Mouse (Mus musculus) c-Kit-negative CD71-positive TER-119-positive erythroid progenitor cells, embryonic 14.5 days (primary cell): ENCODE data around the gene Ccdc190.

Experiments
- DNase-seq: peaks from one replicate; pipeline ENCODE4 v3.0.0-alpha.2; 2013; ENCODE audit warnings: low read depth, low spot score

Ccdc190 gene

DNA sequence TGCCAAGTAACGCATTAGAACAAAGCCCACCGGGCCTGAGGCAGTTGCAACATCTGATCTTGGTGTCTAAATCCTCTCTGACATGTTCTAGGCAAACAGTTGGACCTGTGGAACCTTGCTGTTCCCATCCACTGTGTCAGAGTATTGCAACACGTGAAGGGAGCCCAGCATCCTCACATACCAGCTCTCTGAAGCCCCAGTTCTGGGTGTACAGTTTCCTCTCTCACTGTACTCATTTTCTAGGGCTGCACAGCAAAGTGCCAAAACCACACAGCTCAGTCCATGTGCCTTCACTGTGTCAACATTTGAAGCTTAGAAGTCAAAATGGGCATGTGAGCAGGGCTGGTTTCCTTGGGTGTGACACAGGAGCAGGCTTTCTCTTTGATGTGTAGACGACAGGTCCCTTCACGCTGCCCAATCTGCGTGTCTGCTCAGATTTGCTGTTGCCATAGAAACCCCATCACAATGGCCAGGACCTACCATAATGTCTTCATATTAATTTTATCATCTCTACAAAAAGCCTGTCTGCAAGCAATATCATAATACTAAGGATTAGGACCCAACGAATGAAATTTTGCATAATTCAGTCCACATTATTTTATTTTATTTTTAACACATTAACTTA, 3.8 kb downstream of the Ccdc190 start:
- no peak for DNase-seq

DNA sequence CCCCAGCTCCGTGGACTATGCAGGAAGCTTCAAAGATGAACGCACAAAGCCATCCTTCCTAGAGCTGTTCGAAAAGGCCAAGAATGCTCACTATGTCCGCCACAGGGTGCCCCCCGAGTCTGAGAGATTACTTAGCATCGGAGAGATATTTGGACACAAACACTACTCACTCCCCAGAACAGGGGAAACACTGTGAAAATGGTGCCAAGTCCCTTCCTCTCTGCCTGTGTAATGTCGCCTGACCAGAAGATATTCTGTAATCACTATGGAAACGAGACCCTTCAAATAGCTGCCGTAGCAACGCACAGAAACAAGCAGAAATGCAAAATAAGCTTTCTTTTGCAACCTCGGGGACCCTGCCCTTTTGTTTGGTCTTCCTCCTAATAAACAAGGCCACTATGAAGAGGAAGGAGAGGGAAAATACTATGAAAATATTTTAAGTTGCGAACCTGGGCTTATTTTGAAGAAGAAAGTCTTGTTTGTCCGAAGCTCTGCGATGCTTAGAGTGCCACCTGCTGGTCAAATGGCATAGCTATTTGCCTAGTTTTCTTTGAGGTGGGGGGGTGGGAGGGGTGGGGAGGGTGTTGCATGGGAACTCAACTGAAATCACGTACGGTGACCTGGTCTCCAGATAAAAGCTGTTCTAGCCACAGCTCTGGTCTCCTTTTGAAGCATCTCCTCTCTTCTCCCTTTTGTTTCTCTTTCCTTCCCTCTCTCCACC, 5.7 kb downstream of the Ccdc190 start:
- DNase-seq, result no peak

DNA sequence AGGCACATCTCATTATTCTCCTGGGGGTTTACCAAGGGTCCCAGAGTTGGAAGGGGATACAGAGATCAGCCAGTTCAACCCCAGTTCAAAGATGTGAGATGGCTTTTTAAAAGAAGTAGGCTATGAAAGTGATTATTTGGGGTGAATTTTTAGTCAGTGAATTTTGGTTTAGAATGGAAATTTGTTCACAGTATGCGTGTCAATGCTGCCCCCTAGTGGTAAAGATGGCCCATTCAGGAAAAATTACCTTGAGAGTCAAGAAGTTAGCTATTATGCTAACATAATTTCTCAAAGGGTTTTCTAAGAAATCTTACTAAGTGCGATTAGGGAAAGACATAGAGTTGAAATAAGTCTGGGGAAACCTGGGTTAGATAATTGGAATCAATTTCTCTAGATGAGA, 10.9 kb downstream of the Ccdc190 start:
- peak; percentile 8 for DNase-seq

DNA sequence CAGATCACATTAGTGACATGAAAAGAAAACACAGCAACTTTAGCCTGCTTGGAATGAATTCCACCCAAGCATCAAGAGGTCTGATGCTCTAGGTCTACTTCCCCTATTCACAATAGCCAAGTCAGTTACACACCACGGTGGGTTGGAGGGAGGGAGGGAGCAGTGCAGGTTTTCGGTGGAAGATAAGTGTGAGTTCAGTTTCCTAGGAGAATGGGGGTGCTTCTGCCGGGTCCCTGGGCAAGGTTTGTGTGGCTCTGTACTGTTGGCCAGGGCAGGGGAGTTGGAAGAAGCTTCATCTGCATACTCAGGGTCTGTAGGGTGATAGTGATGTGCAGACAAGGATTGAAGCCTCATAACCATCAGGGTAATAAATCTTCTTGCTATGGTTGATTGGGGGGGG, 17.6 kb downstream of the Ccdc190 start:
- DNase-seq, result no peak

DNA sequence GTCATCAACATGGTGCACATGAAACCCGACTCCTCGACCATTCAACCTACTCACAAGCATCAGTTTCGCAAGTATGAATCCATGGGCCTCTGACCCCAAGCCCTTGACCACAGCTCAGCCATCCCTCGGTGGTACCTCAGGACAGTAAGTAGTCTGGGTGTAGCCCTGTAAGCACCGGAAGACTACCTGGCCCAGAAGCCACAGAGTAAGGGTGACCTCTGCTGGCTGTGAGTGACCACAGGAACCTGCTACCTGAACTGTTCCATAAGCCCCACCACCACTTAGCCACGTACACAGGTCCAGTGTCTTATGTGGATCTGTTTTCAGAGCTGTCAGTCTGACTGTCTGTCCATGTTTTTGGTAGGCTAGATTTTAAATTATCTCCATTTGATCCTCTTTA, 19.2 kb downstream of the Ccdc190 start:
- no peak for DNase-seq

DNA sequence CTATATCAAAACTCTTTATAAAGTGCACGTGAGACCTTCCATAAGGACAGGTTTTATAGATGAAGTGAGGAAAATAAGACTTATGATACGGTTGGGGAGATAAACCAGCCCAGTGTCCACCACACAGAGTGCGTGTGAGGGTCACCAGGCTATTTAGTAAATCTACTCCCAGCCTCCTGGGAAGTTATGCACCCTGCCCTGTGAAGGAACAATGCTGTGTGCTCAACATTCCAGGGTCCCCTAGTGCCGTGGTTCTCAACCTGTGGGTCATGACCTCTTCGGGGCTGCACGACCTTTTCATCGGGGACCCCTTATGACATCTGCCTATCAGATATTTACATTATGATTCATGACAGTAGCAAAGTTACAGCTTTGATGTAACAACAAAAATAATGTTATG, 19.8 kb downstream of the Ccdc190 start:
- no peak for DNase-seq

DNA sequence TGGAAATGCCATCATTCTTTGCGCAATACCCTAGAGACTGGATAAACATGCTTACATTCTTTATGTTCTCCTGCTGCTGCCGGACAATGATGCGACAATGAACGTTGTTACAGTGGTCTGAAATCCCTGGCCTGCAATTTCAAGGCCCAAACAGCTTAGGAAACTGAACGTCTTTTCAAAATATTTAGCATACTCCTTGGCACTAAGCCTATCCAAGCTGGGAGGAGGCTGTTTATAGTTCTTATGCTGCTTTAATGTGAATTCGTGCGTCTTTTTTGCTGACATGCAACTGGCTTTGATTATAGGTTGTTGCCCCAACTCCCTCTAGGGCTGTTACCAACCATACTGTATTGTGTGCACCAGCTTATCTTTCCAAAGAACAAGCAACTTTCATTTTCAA, 20.4 kb downstream of the Ccdc190 start:
- DNase-seq, result no peak

DNA sequence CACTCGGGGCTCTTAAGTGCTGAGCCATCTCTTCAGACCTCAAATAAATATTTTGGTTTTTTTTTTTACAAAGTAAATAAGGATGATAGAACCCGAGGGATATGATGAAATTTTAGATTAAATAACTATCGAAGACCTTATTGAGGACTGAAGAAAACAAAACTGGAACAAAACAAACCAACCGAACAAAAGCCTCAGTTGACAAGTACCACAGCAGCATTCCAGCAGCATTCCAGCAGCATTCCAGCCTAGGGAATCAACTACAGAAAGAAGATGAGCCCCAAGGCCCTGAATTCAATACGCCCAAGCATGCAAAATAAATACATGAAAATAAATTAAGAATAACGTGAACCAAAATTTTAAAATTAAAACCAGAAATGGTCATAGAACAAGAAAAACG, 21.5 kb downstream of the Ccdc190 start:
- no peak for DNase-seq

DNA sequence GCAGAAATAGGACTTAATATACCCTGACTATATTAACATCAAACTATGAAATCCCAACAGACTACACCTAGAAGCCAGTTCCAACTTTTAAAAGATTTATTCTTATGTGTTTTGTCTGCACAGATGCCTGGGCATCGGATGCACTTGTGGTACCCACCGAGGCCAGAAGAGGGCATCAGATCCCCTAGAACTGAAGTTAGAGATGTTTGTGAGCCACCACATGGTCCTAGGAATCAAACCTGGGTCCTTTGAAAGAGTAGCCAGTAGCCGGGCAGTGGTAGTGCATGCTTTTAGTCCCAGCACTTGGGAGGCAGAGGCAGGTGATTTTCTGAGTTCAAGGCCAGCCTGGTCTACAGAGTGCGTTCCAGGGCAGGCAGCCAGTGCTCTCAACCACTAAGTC, 22.2 kb downstream of the Ccdc190 start:
- DNase-seq, result no peak

DNA sequence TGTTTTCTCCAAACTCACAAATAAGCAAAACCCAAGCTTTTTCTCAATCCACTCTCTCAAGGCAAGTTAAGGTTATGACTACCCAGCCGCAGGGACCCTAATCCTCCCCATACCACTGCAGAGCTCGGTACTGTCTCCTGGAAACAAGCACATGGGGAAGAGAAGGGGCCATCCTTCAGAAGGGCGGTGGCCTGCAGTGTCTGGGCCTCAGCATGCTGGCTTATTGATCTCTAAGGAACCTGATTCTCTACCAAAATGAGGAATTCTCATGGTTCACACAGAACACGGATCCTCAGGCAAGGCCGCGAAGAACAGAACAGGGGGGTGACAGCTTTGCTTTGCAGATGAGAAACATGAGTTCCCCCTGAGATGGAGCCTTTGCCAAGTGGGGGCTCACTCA, 23.1 kb downstream of the Ccdc190 start:
- DNase-seq, result no peak

DNA sequence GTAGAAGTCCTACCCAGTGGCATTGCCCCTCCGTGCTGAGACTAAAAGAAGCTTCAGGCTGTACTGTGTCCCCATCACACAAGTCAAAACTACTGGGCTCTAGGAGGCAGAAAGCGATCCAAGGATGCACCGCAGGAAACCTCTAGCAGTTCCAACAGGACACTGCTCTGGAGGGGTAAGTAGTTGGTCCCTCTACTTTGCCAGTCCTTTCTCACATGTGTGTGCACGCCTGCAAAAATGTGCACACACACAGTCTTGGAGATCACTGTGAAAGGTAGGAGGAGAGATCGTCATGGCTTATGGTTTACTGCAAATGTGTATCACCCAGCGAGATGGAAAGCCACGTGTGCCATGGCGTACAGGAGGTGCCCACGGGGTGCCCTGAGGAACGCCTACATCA, 24.2 kb downstream of the Ccdc190 start:
- no peak for DNase-seq

DNA sequence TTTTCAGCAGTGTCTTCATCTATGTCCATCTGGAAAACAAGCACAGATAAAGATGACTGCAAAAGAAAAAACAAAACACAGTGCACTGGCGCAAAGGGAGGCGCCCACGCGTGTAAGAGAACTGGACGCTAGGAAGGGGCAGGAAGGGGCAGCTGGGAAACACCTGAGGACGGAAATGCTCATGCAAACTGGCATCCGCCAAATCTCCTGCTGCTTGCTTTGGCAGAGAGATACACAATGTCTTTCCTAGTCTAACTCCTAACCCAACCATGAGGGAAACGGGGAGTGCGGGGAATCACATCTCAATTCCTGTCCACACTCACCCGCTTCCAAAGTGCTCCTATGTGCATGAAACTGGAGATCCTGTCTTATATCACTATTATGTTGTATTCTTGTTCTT, 24.7 kb downstream of the Ccdc190 start:
- no peak for DNase-seq

DNA sequence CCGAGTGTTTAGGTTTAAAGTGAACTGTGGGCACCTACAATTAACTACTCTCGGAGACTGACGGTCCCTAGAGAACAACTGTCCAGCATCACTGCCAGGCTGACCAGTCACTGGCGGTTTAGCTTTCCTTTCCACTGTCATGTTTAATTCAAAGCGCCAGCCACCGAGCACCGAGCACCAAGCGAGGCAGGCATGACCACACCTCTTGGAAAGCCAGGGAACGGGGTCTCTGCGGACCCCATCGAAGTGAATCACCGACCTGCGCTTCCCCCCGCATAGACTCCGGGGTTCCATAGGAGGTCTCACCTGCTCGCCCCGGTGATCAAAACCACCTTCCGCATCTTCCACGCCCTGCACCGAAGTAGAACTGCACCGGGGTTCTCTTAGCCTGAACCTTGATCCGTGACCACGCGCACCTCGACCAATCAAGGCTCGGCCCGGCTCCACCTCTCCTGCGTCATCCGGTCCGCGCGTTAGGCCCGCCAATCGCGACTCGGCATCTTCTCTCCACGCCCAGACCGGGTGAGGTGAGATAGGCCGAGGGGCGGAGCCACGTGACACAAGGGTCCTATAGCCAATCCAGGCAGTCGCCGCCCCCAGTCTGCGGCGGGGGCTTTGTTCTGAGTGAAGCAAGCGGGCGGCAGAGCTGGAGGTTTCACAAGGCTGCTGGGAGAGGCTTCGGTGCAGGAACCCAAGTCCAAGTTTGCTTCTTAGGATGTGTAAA, 40.5 kb downstream of the Ccdc190 start, which contains the start of gene Hsd17b7:
Gene Hsd17b7, minus strand, starts transcription at position 450 of the 724 bp plus-strand sequence.
- DNase-seq, result peak; percentile 94

DNA sequence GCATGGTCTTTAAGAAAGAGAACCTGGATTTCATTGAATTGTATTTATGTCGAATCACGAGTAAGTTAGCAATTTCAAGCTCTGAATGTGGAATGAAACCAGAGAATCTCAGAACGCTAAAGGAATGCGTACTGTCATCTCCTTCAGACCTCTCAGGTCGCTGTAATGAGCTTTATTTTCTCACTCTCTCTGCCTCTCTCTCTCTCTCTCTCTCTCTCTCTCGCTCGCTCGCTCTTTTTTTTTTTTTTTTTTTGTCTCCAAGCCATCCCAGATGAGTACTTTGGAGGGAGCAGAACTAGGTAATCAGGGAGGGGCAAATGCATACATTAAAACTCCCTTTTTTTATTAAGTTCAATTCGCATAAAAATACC, 41.1 kb downstream of the Ccdc190 start:
- DNase-seq, result no peak

DNA sequence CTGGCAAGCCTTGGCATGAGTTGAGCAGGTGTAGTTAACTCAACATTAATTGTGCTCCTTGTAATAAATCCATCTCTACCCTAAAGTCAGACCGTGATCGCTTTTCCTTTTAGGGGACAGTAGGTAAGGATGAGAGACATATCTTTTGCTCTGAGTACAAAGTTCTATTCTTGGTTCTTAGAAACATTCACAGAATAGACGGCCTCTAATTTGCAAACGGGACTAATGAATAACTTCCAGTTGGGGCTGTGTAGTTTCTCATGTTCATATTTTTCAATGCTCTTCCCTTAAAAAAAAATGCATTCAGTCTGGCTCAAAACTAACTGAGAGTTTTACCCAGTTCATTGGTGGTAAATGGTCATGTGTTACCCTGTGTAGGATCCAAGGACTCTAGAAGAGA, 42.5 kb downstream of the Ccdc190 start:
- DNase-seq, result no peak

DNA sequence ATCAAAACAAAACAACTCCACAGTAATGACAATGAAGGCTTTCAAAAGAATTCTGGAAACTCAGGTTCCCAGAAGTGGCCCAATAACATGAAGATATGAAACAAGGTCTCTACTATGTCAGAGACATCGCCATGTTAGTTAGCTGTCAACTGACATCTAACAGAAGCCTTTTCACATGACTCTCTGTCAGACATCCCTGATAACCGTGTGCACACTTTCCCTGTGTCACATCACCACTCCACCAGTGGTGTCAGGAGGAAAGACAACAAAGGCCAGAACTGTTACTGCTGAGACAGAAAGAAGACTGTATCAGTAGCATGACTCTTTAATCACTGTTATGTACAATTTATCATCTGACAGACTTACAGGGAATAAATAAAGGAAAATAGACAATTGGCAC, 43.5 kb downstream of the Ccdc190 start:
- no peak for DNase-seq

DNA sequence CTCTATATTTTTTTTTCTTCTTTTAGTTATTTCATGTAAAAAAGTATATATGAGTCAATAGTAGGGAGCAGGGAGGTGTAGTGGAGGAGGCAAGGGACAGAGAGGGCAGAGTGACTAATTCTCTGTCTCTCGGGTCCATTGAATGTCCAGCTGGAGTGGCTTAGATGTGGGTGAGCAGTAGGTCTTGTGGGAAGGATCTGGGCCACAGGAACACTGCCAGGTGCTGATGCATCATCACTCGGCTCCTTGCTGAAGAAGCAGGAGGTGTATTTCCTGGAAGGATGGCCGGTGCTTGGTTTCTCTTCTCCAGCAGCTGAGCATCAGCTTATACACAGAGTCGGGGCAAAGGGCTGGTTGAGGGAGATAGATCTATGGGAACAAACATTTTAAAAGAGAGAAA, 49.2 kb downstream of the Ccdc190 start:
- no peak for DNase-seq
